Mouse (Mus musculus): Measurements from ENCODE around the gene Tubb5. TPM values are rescaled to one million over a fixed set of nuclear protein-coding genes. Genes with fewer than 3 reads are reported as not detected.
A peak's percentile ranks its signal among the peaks of the same experiment; 100 is the strongest.

The Tubb5 gene
- polyA plus RNA-seq, 1 experiment from 2014 or later: 240 TPM

- no peaks in the 10 kb centered on the region for H3K27me3 ChIP-seq (replicated peaks; ENCODE audit: control insufficient read depth, insufficient read depth, low read length)
- no peaks in the 10 kb centered on the region for H3K9me3 ChIP-seq (ENCODE audit: control insufficient read depth)
- H3K9ac ChIP-seq (ENCODE audit: low read depth, low read length): peak overlapping the region; percentile 68
- TF ChIP-seq CTCF (IDR thresholded peaks at IDR 0.05; ENCODE audit: low read depth): no peak
- peak overlapping the region; percentile 80 for H3K4me2 ChIP-seq (replicated peaks; ENCODE audit: low read depth)
- ATAC-seq: no peak
- no peaks in the 10 kb centered on the region for H3K4me1 ChIP-seq (replicated peaks; ENCODE audit: control insufficient read depth, insufficient read depth, low read length)
- WGBS: under 1% methylated on average over 18 of the region's 18 CpGs
- H3K27ac ChIP-seq (ENCODE audit: low read depth, low read length): peak overlapping the region; percentile 76
- H3K4me3 ChIP-seq (ENCODE audit: low read depth, low read length): peak overlapping the region; percentile 67
- peaks cover 30% of the 10 kb centered on the region for H3K36me3 ChIP-seq (ENCODE audit: control insufficient read depth, insufficient read depth)
Measured at GRCm38 (mm10) chr17:35837487-35837886, 619 bp downstream of the Tubb5 start.

GRCm38 (mm10) chr17:35836991-35837422 lies 1.1 kb downstream of the Tubb5 start:
- 0% methylated on average over 24 of the region's 25 CpGs for WGBS
- TF ChIP-seq CTCF (IDR thresholded peaks at IDR 0.05; ENCODE audit: low read depth): no peak
- Histone ChIP-seq H3K9me3 (ENCODE audit: control insufficient read depth) (no peaks in the 10 kb centered on the region), H3K4me1 (replicated peaks; ENCODE audit: control insufficient read depth, insufficient read depth, low read length) (no peaks in the 10 kb centered on the region), H3K27me3 (replicated peaks; ENCODE audit: control insufficient read depth, insufficient read depth, low read length) (no peaks in the 10 kb centered on the region), H3K4me3 (ENCODE audit: low read depth, low read length) (peak overlapping the region; percentile 67), H3K36me3 (ENCODE audit: control insufficient read depth, insufficient read depth) (peaks cover 35% of the 10 kb centered on the region), H3K27ac (ENCODE audit: low read depth, low read length) (peak overlapping the region; percentile 76), H3K4me2 (replicated peaks; ENCODE audit: low read depth) (peak overlapping the region; percentile 80), H3K9ac (ENCODE audit: low read depth, low read length) (peak overlapping the region; percentile 68)
- no peak for ATAC-seq

GRCm38 (mm10) chr17:35836178-35836965 lies 1.7 kb downstream of the Tubb5 start:
- H3K4me3 ChIP-seq (ENCODE audit: low read depth, low read length): peak overlapping the region; percentile 67
- H3K36me3 ChIP-seq (ENCODE audit: control insufficient read depth, insufficient read depth): peaks cover 38% of the 10 kb centered on the region
- no peaks in the 10 kb centered on the region for H3K4me1 ChIP-seq (replicated peaks; ENCODE audit: control insufficient read depth, insufficient read depth, low read length)
- peak; percentile 88 for TF ChIP-seq CTCF (IDR thresholded peaks at IDR 0.05; ENCODE audit: low read depth)
- 5% methylated on average over 24 of the region's 24 CpGs for WGBS
- H3K27ac ChIP-seq (ENCODE audit: low read depth, low read length): peak overlapping the region; percentile 76
- peak; percentile 9 for ATAC-seq
- no peaks in the 10 kb centered on the region for H3K27me3 ChIP-seq (replicated peaks; ENCODE audit: control insufficient read depth, insufficient read depth, low read length)
- peak overlapping the region; percentile 68 for H3K9ac ChIP-seq (ENCODE audit: low read depth, low read length)
- peak overlapping the region; percentile 80 for H3K4me2 ChIP-seq (replicated peaks; ENCODE audit: low read depth)
- no peaks in the 10 kb centered on the region for H3K9me3 ChIP-seq (ENCODE audit: control insufficient read depth)

- no peak overlapping the region for H3K9ac ChIP-seq (ENCODE audit: low read depth, low read length)
- WGBS: 58% methylated on average over 26 of the region's 26 CpGs
- H3K36me3 ChIP-seq (ENCODE audit: control insufficient read depth, insufficient read depth): peaks cover 44% of the 10 kb centered on the region
- no peaks in the 10 kb centered on the region for H3K27me3 ChIP-seq (replicated peaks; ENCODE audit: control insufficient read depth, insufficient read depth, low read length)
- H3K27ac ChIP-seq (ENCODE audit: low read depth, low read length): peak overlapping the region; percentile 36; the same call in 1 of the 2 replicates
- H3K4me2 ChIP-seq (replicated peaks; ENCODE audit: low read depth): peak overlapping the region; percentile 80
- peak overlapping the region; percentile 67; the same call in 1 of the 2 replicates for H3K4me3 ChIP-seq (ENCODE audit: low read depth, low read length)
- H3K4me1 ChIP-seq (replicated peaks; ENCODE audit: control insufficient read depth, insufficient read depth, low read length): no peaks in the 10 kb centered on the region
- no peaks in the 10 kb centered on the region for H3K9me3 ChIP-seq (ENCODE audit: control insufficient read depth)
- no peak for ATAC-seq
- no peak for TF ChIP-seq CTCF (IDR thresholded peaks at IDR 0.05; ENCODE audit: low read depth)
Measured at GRCm38 (mm10) chr17:35835424-35836140, 2.5 kb downstream of the Tubb5 start.

- ATAC-seq: no peak
- Histone ChIP-seq H3K36me3 (ENCODE audit: control insufficient read depth, insufficient read depth) (peaks cover 51% of the 10 kb centered on the region), H3K9me3 (ENCODE audit: control insufficient read depth) (no peaks in the 10 kb centered on the region), H3K27ac (ENCODE audit: low read depth, low read length) (0 out of 2 replicates have a peak overlapping the region, but pooled peaks have one; percentile 36), H3K9ac (ENCODE audit: low read depth, low read length) (no peak overlapping the region), H3K4me1 (replicated peaks; ENCODE audit: control insufficient read depth, insufficient read depth, low read length) (no peaks in the 10 kb centered on the region), H3K4me3 (ENCODE audit: low read depth, low read length) (no peak overlapping the region), H3K27me3 (replicated peaks; ENCODE audit: control insufficient read depth, insufficient read depth, low read length) (no peaks in the 10 kb centered on the region), H3K4me2 (replicated peaks; ENCODE audit: low read depth) (peak overlapping the region; percentile 37; the same call in 1 of the 2 replicates)
- WGBS: 56% methylated on average over 26 of the region's 26 CpGs
- TF ChIP-seq CTCF (IDR thresholded peaks at IDR 0.05; ENCODE audit: low read depth): peak; percentile 42
Measured at GRCm38 (mm10) chr17:35834696-35835422, 3.2 kb downstream of the Tubb5 start.

GRCm38 (mm10) chr17:35833894-35834293 lies 4.2 kb downstream of the Tubb5 start:
- no peak overlapping the region for H3K4me2 ChIP-seq (replicated peaks; ENCODE audit: low read depth)
- no peaks in the 10 kb centered on the region for H3K9me3 ChIP-seq (ENCODE audit: control insufficient read depth)
- H3K4me3 ChIP-seq (ENCODE audit: low read depth, low read length): no peak overlapping the region
- H3K27me3 ChIP-seq (replicated peaks; ENCODE audit: control insufficient read depth, insufficient read depth, low read length): no peaks in the 10 kb centered on the region
- WGBS: 55% methylated on average over 5 of the region's 5 CpGs
- peaks cover 51% of the 10 kb centered on the region for H3K36me3 ChIP-seq (ENCODE audit: control insufficient read depth, insufficient read depth)
- TF ChIP-seq CTCF (IDR thresholded peaks at IDR 0.05; ENCODE audit: low read depth): no peak
- no peaks in the 10 kb centered on the region for H3K4me1 ChIP-seq (replicated peaks; ENCODE audit: control insufficient read depth, insufficient read depth, low read length)
- H3K27ac ChIP-seq (ENCODE audit: low read depth, low read length): no peak overlapping the region
- no peak for ATAC-seq
- H3K9ac ChIP-seq (ENCODE audit: low read depth, low read length): no peak overlapping the region

Data from intestine, postnatal 0 days (tissue).